Mouse (Mus musculus) thymus, adult 2 months (tissue): ENCODE measurements at regions not wholly inside any gene's neighbourhood (a gene's known extent, or its start where the extent isn't known, plus 50 kb on each side); places are given as distances from the start of the nearest gene placed in this dataset.

Experiments used
- DNase-seq: peaks from one replicate; pipeline ENCODE4 v3.0.0; 2021
- H3K27ac ChIP-seq: fragments of 200-500 bp; 2 replicates; pipeline ENCODE4 v1.5.1; 2012; ENCODE audit warnings: low read length, control low read depth; ENCODE audit not compliant: control insufficient read depth, insufficient read depth
- H3K27me3 ChIP-seq: fragments of 200-500 bp; 2 replicates; pipeline ENCODE4 v1.6.1; 2012; ENCODE audit warnings: mild to moderate bottlenecking, low read length, moderate library complexity, mixed read lengths; ENCODE audit not compliant: control insufficient read depth, insufficient read depth
- H3K36me3 ChIP-seq: fragments of 200-500 bp; 2 replicates; pipeline ENCODE4 v1.6.1; 2012; ENCODE audit warnings: mild to moderate bottlenecking, low read length, moderate library complexity; ENCODE audit not compliant: control insufficient read depth, insufficient read depth
- H3K4me1 ChIP-seq: fragments of 200-500 bp; replicated peaks from 2 replicates; pipeline ENCODE4 v1.6.1; 2012; ENCODE audit warnings: low read length; ENCODE audit not compliant: control insufficient read depth, insufficient read depth
- H3K4me3 ChIP-seq: fragments of 200-500 bp; 2 replicates; pipeline ENCODE4 v1.5.1; 2012; ENCODE audit warnings: mild to moderate bottlenecking, low read length, control low read depth, moderate library complexity; ENCODE audit not compliant: control insufficient read depth, insufficient read depth
- CTCF ChIP-seq: fragments of 200-500 bp; IDR thresholded peaks from 2 replicates; pipeline ENCODE4 v1.5.1; 2012; ENCODE audit warnings: mild to moderate bottlenecking, control low read depth, low read length, moderate library complexity, borderline replicate concordance; ENCODE audit not compliant: control insufficient read depth, poor library complexity, insufficient read depth; ENCODE audit errors: extremely low read depth
- POLR2A ChIP-seq: fragments of 200-500 bp; IDR thresholded peaks from 2 replicates; pipeline ENCODE4 v1.6.1; 2012; ENCODE audit warnings: mild to moderate bottlenecking, low read length, control low read depth, moderate library complexity; ENCODE audit not compliant: control insufficient read depth, poor library complexity, insufficient read depth; ENCODE audit errors: extremely low read depth
- WGBS: fragments of 180-500 bp; shearing (Covaris S2); methylation state at CpG from one replicate; pipeline ENCODE4 v1.1.7; 2018; 5-methylcytosine and 5-hydroxymethylcytosine counted together

DNA sequence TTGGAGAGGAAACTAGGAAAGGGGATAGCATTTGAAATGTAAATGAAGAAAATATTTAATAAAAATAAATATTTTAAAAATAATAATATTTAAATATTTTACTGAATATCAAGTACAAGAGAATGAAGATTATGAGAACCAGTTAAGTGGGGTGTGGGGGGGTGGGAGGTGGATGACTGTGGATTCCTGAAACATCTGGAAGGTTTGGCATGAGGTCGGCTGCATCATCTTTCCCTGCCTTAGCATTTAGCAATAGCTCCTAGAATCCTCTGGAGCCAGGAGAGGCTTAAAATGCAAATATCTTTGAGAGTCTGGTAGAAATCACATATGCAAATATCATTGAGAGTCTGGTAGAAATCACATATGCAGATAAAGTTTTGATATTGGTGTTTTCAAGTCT is 103.3 kb upstream of the Gm5148 start:
- Histone ChIP-seq H3K36me3 (no peaks in the 10 kb centered on the region), H3K4me3 (no peak overlapping the region), H3K27ac (no peak overlapping the region), H3K27me3 (no peaks in the 10 kb centered on the region), H3K4me1 (0 out of 2 replicates have a peak, but pooled peaks cover 2% of the 10 kb centered on the region)
- TF ChIP-seq POLR2A: no peak
- TF ChIP-seq CTCF: no peak
- WGBS: 98% methylated on average over 1 of the region's 1 CpGs
- no peak for DNase-seq

DNA sequence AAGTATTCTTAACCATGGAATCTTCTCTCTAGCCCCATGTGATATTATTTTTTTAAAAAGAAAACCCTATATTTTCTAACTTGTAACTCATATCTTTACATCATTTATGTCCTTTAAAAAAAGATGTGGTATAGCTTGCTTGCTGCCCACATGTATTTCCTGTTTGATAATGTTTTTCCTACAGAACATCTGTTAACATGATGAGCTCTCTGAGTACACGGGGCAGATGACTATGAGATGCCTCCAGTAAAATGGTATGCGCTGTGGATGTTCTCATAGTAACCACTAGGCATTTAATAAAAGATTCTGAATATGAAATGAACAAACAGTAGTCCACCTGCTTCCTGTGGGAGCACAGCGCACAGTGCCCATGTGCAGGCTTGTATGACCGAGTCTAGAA is 101.3 kb upstream of the Gm5148 start:
- TF ChIP-seq CTCF (no peak), POLR2A (no peak)

DNA sequence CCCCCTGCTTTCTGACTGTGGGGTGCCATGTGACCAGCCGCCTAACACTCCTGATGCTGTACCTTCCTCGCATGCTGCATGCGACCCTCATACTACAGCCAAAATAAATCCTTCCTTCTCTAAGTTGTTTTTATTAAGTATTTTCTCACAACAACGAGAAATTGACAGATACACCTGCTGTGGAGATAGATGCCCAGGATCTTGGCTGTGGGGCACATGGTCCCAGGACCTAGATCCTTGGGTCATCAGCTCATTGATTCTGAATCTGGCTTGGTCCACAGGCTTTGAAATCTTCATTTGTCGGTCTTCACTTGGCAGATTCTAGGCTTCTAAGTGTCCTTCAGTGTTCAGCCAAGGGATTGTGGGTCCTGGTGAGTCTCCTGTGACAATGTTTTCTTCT is 100.4 kb upstream of the Gm5148 start:
- 96% methylated on average over 5 of the region's 5 CpGs for WGBS
- no peak overlapping the region for H3K4me3 ChIP-seq
- H3K27ac ChIP-seq: no peak overlapping the region
- peaks cover 8% of the 10 kb centered on the region for H3K4me1 ChIP-seq
- H3K36me3 ChIP-seq: no peaks in the 10 kb centered on the region
- DNase-seq: no peak
- TF ChIP-seq POLR2A (no peak), CTCF (no peak)
- no peaks in the 10 kb centered on the region for H3K27me3 ChIP-seq

More for the DNA sequence above, 101.3 kb upstream of the Gm5148 start:
- H3K36me3 ChIP-seq: no peaks in the 10 kb centered on the region
- no peaks in the 10 kb centered on the region for H3K27me3 ChIP-seq
- no peak overlapping the region for H3K4me3 ChIP-seq
- WGBS: 57% methylated on average over 4 of the region's 4 CpGs
- H3K4me1 ChIP-seq: peaks cover 6% of the 10 kb centered on the region
- DNase-seq: no peak
- H3K27ac ChIP-seq: no peak overlapping the region

DNA sequence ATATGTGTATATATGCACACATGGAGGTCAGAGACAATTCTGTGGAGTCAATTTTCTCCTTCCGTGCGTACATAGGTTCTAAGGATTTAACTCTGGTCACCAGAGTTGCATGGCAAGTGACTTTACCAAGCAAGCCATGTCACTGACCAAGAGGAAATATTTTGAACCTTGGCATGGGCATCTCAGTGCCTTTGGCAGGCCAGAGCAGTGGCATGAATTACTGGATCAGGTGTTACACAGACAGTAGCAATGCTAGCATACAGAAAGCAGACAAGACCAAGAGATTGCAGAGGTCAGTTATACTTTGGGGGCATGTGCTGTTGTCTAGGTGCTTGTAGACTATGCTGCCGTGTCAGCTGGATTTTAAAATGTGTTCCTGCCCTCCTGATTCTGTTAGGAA is 95.2 kb upstream of the Gm5148 start:
- WGBS: over 99% methylated on average over 3 of the region's 3 CpGs

DNA sequence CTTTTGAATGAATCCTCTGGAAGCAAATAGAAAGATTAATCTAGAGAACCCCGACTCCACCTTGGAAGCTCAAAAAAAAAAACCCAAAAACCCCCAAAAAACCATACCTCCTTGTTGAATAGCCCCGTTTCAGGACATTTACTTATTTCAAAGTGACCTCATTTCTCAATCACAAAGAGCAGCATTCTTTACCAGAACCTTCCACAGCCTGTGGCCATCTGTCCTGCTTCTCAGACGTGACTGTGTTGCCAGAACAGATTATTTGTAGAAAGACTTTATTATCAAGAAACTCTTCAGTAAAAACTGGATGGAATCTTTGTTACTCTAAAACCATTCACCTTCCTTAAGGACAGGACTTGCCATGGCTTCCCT is 93.1 kb upstream of the Gm5148 start:
- Histone ChIP-seq H3K27ac (no peak overlapping the region), H3K4me3 (no peak overlapping the region), H3K4me1 (peaks cover 6% of the 10 kb centered on the region), H3K36me3 (no peaks in the 10 kb centered on the region), H3K27me3 (no peaks in the 10 kb centered on the region)
- 96% methylated on average over 3 of the region's 3 CpGs for WGBS
- TF ChIP-seq POLR2A (no peak), CTCF (no peak)
- DNase-seq: no peak

More for the DNA sequence above, 95.2 kb upstream of the Gm5148 start:
- TF ChIP-seq CTCF: no peak
- no peak for TF ChIP-seq POLR2A
- no peaks in the 10 kb centered on the region for H3K36me3 ChIP-seq
- no peaks in the 10 kb centered on the region for H3K27me3 ChIP-seq
- H3K4me3 ChIP-seq: no peak overlapping the region
- no peak overlapping the region for H3K27ac ChIP-seq
- no peak for DNase-seq
- H3K4me1 ChIP-seq: peaks cover 6% of the 10 kb centered on the region

DNA sequence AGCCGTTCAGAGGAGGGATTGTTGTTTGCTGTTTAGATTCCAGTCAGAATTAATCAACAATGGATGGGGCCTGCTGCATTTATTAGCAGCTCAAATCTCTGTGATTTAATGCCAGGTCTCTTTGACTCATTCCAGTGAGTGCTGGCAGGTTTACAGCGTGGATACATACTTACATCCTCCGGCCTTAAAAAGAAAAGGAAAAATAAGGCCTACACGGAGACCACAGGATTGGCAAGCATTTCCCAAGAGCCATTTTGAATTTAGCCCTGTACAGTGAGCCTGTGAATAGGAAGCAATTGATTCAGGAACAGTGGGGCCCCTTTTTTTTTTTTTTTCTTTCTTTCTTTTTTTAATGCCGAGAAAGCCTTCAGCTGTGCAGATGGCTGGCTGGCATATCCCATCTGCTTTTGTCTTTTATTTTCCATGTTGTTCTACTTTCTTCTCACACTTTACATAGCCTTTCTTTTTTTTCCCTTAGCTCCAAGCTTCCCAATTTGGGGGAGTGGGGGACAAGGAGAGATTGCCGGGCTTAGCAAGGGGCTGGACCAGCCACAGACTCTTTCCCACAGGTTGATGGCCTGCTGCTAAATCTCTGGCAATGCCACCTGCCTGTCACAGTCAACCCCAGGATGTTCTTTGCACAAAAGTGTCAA is 92.6 kb upstream of the Gm5148 start:
- Histone ChIP-seq H3K36me3 (no peaks in the 10 kb centered on the region), H3K27ac (no peak overlapping the region), H3K27me3 (no peaks in the 10 kb centered on the region), H3K4me3 (no peak overlapping the region), H3K4me1 (peaks cover 6% of the 10 kb centered on the region)
- no peak for DNase-seq
- TF ChIP-seq POLR2A: no peak
- TF ChIP-seq CTCF: no peak
- WGBS: 93% methylated on average over 6 of the region's 6 CpGs

DNA sequence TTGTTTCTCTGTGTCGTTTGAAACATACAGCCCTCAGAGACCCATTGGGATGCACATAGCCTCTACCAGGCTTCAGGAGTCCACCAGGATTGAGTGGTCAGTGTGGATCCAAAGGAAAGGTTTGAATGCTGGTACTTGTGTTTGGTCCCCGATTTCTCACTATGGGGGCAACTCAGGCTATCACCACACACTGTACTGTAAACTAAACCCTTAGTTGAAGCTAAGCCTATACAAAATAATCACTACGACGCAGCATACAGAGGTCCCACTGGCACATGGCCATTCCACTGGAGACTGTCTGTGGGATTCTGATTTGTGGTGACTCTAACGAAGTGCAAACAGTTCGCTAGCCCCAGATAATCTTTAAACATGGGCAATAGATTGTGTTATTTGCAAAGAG is 91.5 kb upstream of the Gm5148 start:
- H3K4me1 ChIP-seq: peaks cover 3% of the 10 kb centered on the region; the same call in 1 of the 2 replicates
- no peak overlapping the region for H3K27ac ChIP-seq
- H3K4me3 ChIP-seq: no peak overlapping the region
- TF ChIP-seq CTCF (no peak), POLR2A (no peak)
- WGBS: 97% methylated on average over 6 of the region's 6 CpGs
- H3K27me3 ChIP-seq: no peaks in the 10 kb centered on the region
- H3K36me3 ChIP-seq: no peaks in the 10 kb centered on the region
- no peak for DNase-seq
